Mouse (Mus musculus) bone marrow macrophage, adult 2 months (primary cell): ENCODE results near the gene Kif1bp.

ENCODE experiments used
- CTCF ChIP-seq: IDR thresholded peaks from 2 replicates; pipeline ENCODE4 v1.5.1; 2012; ENCODE audit warnings: low read depth, mild to moderate bottlenecking, low read length, moderate library complexity
- POLR2A ChIP-seq: IDR thresholded peaks from 2 replicates; pipeline ENCODE4 v1.6.1; 2012; ENCODE audit warnings: mild to moderate bottlenecking, low read depth, low read length, borderline replicate concordance

DNA sequence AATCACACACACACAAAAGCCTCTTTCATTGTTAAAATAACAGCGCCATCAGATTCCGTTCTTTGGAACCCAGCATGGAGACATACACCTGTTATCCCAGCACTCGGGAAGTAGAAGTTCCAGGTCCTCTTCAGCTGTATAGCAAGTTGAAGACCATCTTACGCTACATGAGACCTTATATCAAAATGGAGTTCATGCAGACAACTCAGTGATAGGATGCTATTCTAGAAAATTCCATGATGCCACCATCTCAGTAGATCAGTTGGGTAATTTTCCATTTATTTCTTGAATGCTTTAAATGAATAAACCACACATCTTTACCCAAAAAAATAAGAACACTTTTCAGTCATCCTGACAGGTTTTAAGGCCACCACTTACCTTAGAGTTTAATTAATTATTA, 71.2 kb downstream of the Kif1bp start:
- TF ChIP-seq POLR2A: no peak
- no peak for TF ChIP-seq CTCF
